Mouse (Mus musculus) spleen, postnatal 36 days (tissue): ENCODE measurements around the gene Gm9958.

ENCODE experiments used
- DNase-seq, 2 experiments: peaks; one replicate each; pipeline ENCODE4 v3.0.0; 2022; ENCODE audit warnings: low spot score in 2 of 2, mixed read lengths in 1 of 2

Gene Gm9958

DNA sequence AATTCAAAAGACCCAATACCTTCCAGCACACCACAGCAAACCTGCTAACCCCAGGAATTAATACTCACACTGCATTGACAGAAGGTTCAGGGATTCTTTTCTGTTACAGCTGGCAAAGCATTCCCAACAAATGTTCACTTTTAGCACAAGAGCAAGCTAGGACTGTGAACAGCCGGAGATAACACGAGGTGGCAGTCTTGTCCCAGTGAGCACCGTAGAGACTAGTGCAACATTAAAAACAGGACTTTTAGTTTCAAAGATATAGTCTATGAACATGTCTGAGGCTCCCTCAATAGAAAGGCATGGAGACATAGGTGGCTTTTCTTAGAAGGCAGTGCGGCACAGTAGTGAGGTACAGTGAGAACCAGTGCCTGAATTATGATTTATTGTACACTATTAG is 38.2 kb downstream of the Gm9958 start:
- DNase-seq, result no peak

GRCm38 (mm10) chr5:90414142-90414924 is 47.3 kb downstream of the Gm9958 start:
- no peak for DNase-seq

- DNase-seq, result no peak
These were observed 47.9 kb downstream of the Gm9958 start for GRCm38 (mm10) chr5:90414925-90415295.
